Mouse (Mus musculus): ENCODE measurements around the gene Cisd1. TPM values are rescaled to one million over a fixed set of nuclear protein-coding genes. Genes with fewer than 3 reads are reported as not detected.
A peak's percentile ranks its signal among the peaks of the same experiment; 100 is the strongest.

Gene Cisd1
- polyA plus RNA-seq, 2 experiments: 29.9 to 78.2 TPM

- Histone ChIP-seq H3K36me3 (replicated peaks; ENCODE audit: control insufficient read depth, insufficient read depth, low read depth) (no peaks in the 10 kb centered on the region; the same call in 1 of the 2 replicates), H3K9ac (replicated peaks) (peak overlapping the region; percentile 81), H3K4me2 (ENCODE audit: low read depth) (peak overlapping the region; percentile 94), H3K27ac (peak overlapping the region; percentile 82), H3K27me3 (ENCODE audit: control insufficient read depth, insufficient read depth, low read length) (no peaks in the 10 kb centered on the region), H3K9me3 (ENCODE audit: control insufficient read depth, low read length) (no peaks in the 10 kb centered on the region), H3K4me1 (replicated peaks; ENCODE audit: control insufficient read depth in 2 of 2, insufficient read depth in 2 of 2, low read length in 1 of 2) (peaks cover 18 to 25% of the 10 kb centered on the region in 2 experiments), H3K4me3 (ENCODE audit: insufficient read depth in 1 of 2, low read depth in 2 of 2, low read length in 2 of 2) (peak overlapping the region; percentile 82 to 86)
- peak in 2 of 3 experiments; percentile 24 to 33 for DNase-seq (ENCODE audit: low read depth in 3 of 3, low spot score in 3 of 3)
- WGBS (ENCODE audit: insufficient replicate concordance): 10% methylated on average over 13 of the region's 13 CpGs
- TF ChIP-seq CTCF (IDR thresholded peaks at IDR 0.05; ENCODE audit: low read depth) (peak; percentile 24; the same call in 1 of the 2 replicates), EP300 (IDR thresholded peaks at IDR 0.05; ENCODE audit: low read depth) (no peak)
- ATAC-seq (ENCODE audit: insufficient read depth): no peak; the same call in 1 of the 2 replicates
Measured at GRCm38 (mm10) chr10:71346722-71347508, 2.2 kb upstream of the Cisd1 start.

- no peaks in the 10 kb centered on the region for H3K27me3 ChIP-seq (ENCODE audit: control insufficient read depth, insufficient read depth, low read length)
- no peak overlapping the region for H3K4me3 ChIP-seq (ENCODE audit: insufficient read depth in 1 of 2, low read depth in 2 of 2, low read length in 2 of 2)
- H3K9ac ChIP-seq (replicated peaks): peak overlapping the region; percentile 81
- no peaks in the 10 kb centered on the region for H3K9me3 ChIP-seq (ENCODE audit: control insufficient read depth, low read length)
- no peaks in the 10 kb centered on the region; the same call in 1 of the 2 replicates for H3K36me3 ChIP-seq (replicated peaks; ENCODE audit: control insufficient read depth, insufficient read depth, low read depth)
- H3K27ac ChIP-seq: peak overlapping the region; percentile 82
- DNase-seq (ENCODE audit: low read depth in 3 of 3, low spot score in 3 of 3) (no peak), ATAC-seq (ENCODE audit: insufficient read depth) (no peak)
- peaks cover 18 to 25% of the 10 kb centered on the region in 2 experiments for H3K4me1 ChIP-seq (replicated peaks; ENCODE audit: control insufficient read depth in 2 of 2, insufficient read depth in 2 of 2, low read length in 1 of 2)
- WGBS (ENCODE audit: insufficient replicate concordance): 56% methylated on average over 2 of the region's 2 CpGs
- no peak for TF ChIP-seq EP300 (IDR thresholded peaks at IDR 0.05; ENCODE audit: low read depth)
- no peak for TF ChIP-seq CTCF (IDR thresholded peaks at IDR 0.05; ENCODE audit: low read depth)
- peak overlapping the region; percentile 94 for H3K4me2 ChIP-seq (ENCODE audit: low read depth)
Measured at GRCm38 (mm10) chr10:71346106-71346505, 1.4 kb upstream of the Cisd1 start.

GRCm38 (mm10) chr10:71343567-71344265 is 1.0 kb downstream of the Cisd1 start:
- no peak for TF ChIP-seq CTCF (IDR thresholded peaks at IDR 0.05; ENCODE audit: low read depth)
- no peak for TF ChIP-seq EP300 (IDR thresholded peaks at IDR 0.05; ENCODE audit: low read depth)
- peak in 1 of 3 experiments; percentile 9 for DNase-seq (ENCODE audit: low read depth in 3 of 3, low spot score in 3 of 3)
- Histone ChIP-seq H3K27me3 (ENCODE audit: control insufficient read depth, insufficient read depth, low read length) (no peaks in the 10 kb centered on the region), H3K4me2 (ENCODE audit: low read depth) (peak overlapping the region; percentile 79), H3K9me3 (ENCODE audit: control insufficient read depth, low read length) (no peaks in the 10 kb centered on the region), H3K9ac (replicated peaks) (peak overlapping the region; percentile 83), H3K36me3 (replicated peaks; ENCODE audit: control insufficient read depth, insufficient read depth, low read depth) (no peaks in the 10 kb centered on the region), H3K4me3 (ENCODE audit: insufficient read depth in 1 of 2, low read depth in 2 of 2, low read length in 2 of 2) (peak overlapping the region; percentile 74 to 88), H3K4me1 (replicated peaks; ENCODE audit: control insufficient read depth in 2 of 2, insufficient read depth in 2 of 2, low read length in 1 of 2) (peaks cover 13 to 31% of the 10 kb centered on the region in 2 experiments), H3K27ac (no peak overlapping the region)
- 17% methylated on average over 14 of the region's 14 CpGs for WGBS (ENCODE audit: insufficient replicate concordance)
- ATAC-seq (ENCODE audit: insufficient read depth): no peak

- ATAC-seq (ENCODE audit: insufficient read depth) (no peak), DNase-seq (ENCODE audit: low read depth in 3 of 3, low spot score in 3 of 3) (no peak)
- Histone ChIP-seq H3K9me3 (ENCODE audit: control insufficient read depth, low read length) (no peaks in the 10 kb centered on the region), H3K4me2 (ENCODE audit: low read depth) (peak overlapping the region; percentile 79), H3K27ac (no peak overlapping the region), H3K9ac (replicated peaks) (peak overlapping the region; percentile 83; the same call in 1 of the 2 replicates), H3K4me3 (ENCODE audit: insufficient read depth in 1 of 2, low read depth in 2 of 2, low read length in 2 of 2) (peak overlapping the region in 1 of 2 experiments; percentile 74; a peak in 2 of 4 replicates), H3K36me3 (replicated peaks; ENCODE audit: control insufficient read depth, insufficient read depth, low read depth) (no peaks in the 10 kb centered on the region), H3K4me1 (replicated peaks; ENCODE audit: control insufficient read depth in 2 of 2, insufficient read depth in 2 of 2, low read length in 1 of 2) (peaks cover 13 to 33% of the 10 kb centered on the region in 2 experiments), H3K27me3 (ENCODE audit: control insufficient read depth, insufficient read depth, low read length) (no peaks in the 10 kb centered on the region)
- TF ChIP-seq EP300 (IDR thresholded peaks at IDR 0.05; ENCODE audit: low read depth) (no peak), CTCF (IDR thresholded peaks at IDR 0.05; ENCODE audit: low read depth) (no peak)
- 63% methylated on average over 3 of the region's 3 CpGs for WGBS (ENCODE audit: insufficient replicate concordance)
Measured at GRCm38 (mm10) chr10:71343130-71343529, 1.6 kb downstream of the Cisd1 start.

Measured in liver, embryonic 14.5 days (tissue).